Mouse (Mus musculus) stomach, postnatal 0 days (tissue): ENCODE measurements around the gene Skor1. TPM values are rescaled to one million over a fixed set of nuclear protein-coding genes. Genes with fewer than 3 reads are reported as not detected.
A peak's percentile ranks its signal among the peaks of the same experiment; 100 is the strongest.

Experiments used
- ATAC-seq: fragments of 200-750 bp; cut with Nextera tagmentation; 2 replicates; pipeline ENCODE4 v1.8.0; 2017; ENCODE audit not compliant: low FRiP score, low TSS enrichment
- DNase-seq: peaks from one replicate; pipeline ENCODE4 v3.0.0-alpha.2; 2016; ENCODE audit warnings: low spot score
- H3K27ac ChIP-seq: fragments of 300-500 bp; sonication (generic); replicated peaks from 2 replicates; pipeline ENCODE4 v1.5.1; 2014; ENCODE audit warnings: mild to moderate bottlenecking, control low read depth
- H3K27me3 ChIP-seq: fragments of 300-500 bp; sonication (generic); 2 replicates; pipeline ENCODE4 v1.6.1; 2014; ENCODE audit warnings: low read length; ENCODE audit not compliant: control insufficient read depth, insufficient read depth
- H3K36me3 ChIP-seq: fragments of 300-500 bp; sonication (generic); 2 replicates; pipeline ENCODE4 v1.6.1; 2014; ENCODE audit warnings: low read length, mixed read lengths; ENCODE audit not compliant: control insufficient read depth, insufficient read depth
- H3K4me1 ChIP-seq: fragments of 300-500 bp; sonication (generic); replicated peaks from 2 replicates; pipeline ENCODE4 v1.6.1; 2014; ENCODE audit warnings: antibody characterized with exemption; ENCODE audit not compliant: control insufficient read depth, insufficient read depth
- H3K4me2 ChIP-seq: fragments of 300-500 bp; sonication (generic); replicated peaks from 2 replicates; pipeline ENCODE4 v1.6.1; 2014; ENCODE audit warnings: low read depth, mild to moderate bottlenecking, control low read depth, moderate library complexity
- H3K4me3 ChIP-seq: fragments of 300-500 bp; sonication (generic); 2 replicates; pipeline ENCODE4 v1.5.1; 2014; ENCODE audit warnings: low read depth, low read length, control low read depth
- H3K9ac ChIP-seq: fragments of 300-500 bp; sonication (generic); 2 replicates; pipeline ENCODE4 v1.6.1; 2014; ENCODE audit warnings: mild to moderate bottlenecking, low read length, control low read depth, mixed read lengths
- H3K9me3 ChIP-seq: fragments of 300-500 bp; sonication (generic); 2 replicates; pipeline ENCODE4 v1.6.1; 2016; ENCODE audit warnings: low read length; ENCODE audit not compliant: control insufficient read depth
- CTCF ChIP-seq: IDR thresholded peaks from 2 replicates; pipeline ENCODE4 v1.5.1; 2016; ENCODE audit warnings: antibody characterized with exemption, low read depth, mild to moderate bottlenecking, moderate library complexity
- EP300 ChIP-seq: optimal IDR thresholded peaks from 2 replicates; pipeline ENCODE3; 2016; ENCODE audit warnings: antibody characterized with exemption
- WGBS: fragments of 180-500 bp; shearing (Covaris S2); extraction: QIAGEN DNeasy Blood & Tissue Kit; methylation state at CpG from one replicate; pipeline ENCODE4 v1.1.7; 2014; 5-methylcytosine and 5-hydroxymethylcytosine counted together
- polyA plus RNA-seq: library from polyadenylated mRNA; unstranded; fragments of >200 nt; fragmentation: Nextera tagmentation; extraction: Ambion mirVana; gene quantifications from 2 replicates; pipeline ENCODE4 v1.2.1, GENCODE M21; 2015

The Skor1 gene
- not detected in 2 replicates for polyA plus RNA-seq

DNA sequence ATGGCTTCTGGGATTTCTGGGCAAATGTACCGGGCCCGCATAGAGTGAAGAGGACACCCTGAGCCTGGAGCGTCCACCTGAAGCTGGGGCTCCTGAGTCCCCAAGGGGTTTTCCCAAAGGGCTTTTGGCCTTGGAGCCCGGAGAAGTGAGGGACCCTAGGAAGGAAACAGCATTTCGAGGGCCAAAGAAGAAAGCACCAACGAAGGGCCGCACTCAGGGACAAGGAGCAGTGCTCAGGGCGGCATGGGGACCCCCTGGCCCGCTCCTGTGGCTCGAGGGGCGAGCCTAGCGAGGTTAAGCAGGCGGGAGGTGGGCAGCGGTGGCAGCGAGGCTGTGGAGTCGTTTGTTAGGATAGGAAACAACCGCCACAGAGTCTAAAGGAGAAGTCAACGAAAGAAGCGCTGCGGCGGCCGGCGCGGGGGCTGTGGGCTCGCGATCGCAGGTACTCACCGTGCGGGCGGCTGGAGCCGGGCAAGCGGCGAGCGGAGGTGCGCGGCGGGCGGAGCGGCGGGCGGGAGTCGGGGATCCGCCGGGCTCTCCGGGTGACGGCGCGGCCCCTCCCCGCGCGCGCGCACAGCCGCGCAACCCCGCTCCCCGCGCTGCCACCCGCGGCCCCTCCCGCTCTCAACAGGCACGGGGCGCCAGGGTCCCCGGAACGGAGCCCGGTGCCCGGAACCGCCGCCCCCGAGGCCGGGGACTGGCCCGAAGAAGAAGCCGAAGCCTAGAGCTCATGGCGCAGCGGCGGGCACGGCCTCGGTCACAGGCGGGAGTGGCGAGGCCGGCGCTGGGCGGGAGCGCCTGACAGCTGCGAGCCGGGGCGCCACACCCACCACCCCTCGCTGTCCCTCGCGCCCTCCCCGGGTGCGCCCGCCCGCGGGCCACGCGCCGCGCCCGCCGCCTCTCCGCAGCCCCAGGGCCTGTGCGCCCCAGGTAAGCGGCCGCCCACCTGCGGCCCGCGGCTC is at the start of gene Skor1:
TSS of gene Skor1 (minus strand) at position 552 of the 962 bp plus-strand sequence.
- WGBS: 2% methylated on average over 49 of the region's 108 CpGs
- TF ChIP-seq EP300 (no peak), CTCF (no peak)
- Histone ChIP-seq H3K9me3 (no peaks in the 10 kb centered on the region), H3K27me3 (peaks cover 62% of the 10 kb centered on the region), H3K4me3 (peak within 1 kb of the TSS; percentile 45), H3K27ac (no peak within 1 kb of the TSS), H3K4me1 (no peaks in the 10 kb centered on the region), H3K4me2 (peak within 1 kb of the TSS; percentile 62), H3K36me3 (no peaks in the 10 kb centered on the region), H3K9ac (no peak within 1 kb of the TSS)
- DNase-seq: no peak
- ATAC-seq: peak; percentile 25; the same call in 1 of the 2 replicates

- DNase-seq: no peak
- TF ChIP-seq EP300 (no peak), CTCF (no peak)
These were observed 48.5 kb upstream of the Skor1 start for GRCm38 (mm10) chr9:63197252-63197651.

DNA sequence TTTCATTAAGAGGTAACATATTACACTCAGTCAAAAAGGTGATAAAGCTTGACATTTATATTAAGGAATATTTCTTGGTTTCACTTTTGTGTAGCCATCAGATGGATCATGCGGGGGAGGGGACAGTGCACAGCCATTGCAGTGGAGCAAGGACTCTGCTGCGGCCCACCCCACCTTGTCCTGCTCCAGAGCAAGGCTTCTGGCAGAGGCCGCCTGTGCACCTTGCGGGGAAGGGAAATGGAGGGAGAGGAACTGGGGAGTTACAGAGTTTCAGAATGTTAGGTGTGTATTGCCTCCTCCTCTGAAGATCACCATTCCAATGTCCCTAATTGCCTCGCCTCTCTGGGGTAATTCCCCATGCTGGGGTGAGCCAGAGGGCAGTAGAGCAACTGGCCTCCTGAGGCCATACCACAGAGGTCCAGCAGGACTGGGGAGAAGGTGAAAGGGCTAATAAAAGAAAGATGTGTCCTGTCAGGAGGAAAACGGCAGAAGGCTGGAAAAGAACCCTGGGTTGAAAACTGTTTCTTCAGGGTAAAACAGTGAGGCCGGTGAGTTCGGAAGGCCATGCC is 47.4 kb upstream of the Skor1 start:
- no peak for TF ChIP-seq CTCF
- TF ChIP-seq EP300: no peak
- no peak overlapping the region for H3K4me3 ChIP-seq
- H3K9ac ChIP-seq: no peak overlapping the region
- WGBS: 77% methylated on average over 8 of the region's 8 CpGs
- no peaks in the 10 kb centered on the region for H3K4me1 ChIP-seq
- ATAC-seq (no peak), DNase-seq (no peak)
- H3K4me2 ChIP-seq: no peak overlapping the region
- H3K36me3 ChIP-seq: no peaks in the 10 kb centered on the region
- no peaks in the 10 kb centered on the region for H3K27me3 ChIP-seq
- no peak overlapping the region for H3K27ac ChIP-seq
- H3K9me3 ChIP-seq: no peaks in the 10 kb centered on the region

More at GRCm38 (mm10) chr9:63197252-63197651, 48.5 kb upstream of the Skor1 start:
- no peaks in the 10 kb centered on the region for H3K36me3 ChIP-seq
- WGBS: 21% methylated on average over 8 of the region's 8 CpGs
- no peaks in the 10 kb centered on the region for H3K9me3 ChIP-seq
- no peak for ATAC-seq
- no peak overlapping the region for H3K4me3 ChIP-seq
- H3K4me1 ChIP-seq: no peaks in the 10 kb centered on the region
- no peak overlapping the region for H3K4me2 ChIP-seq
- H3K27me3 ChIP-seq: no peaks in the 10 kb centered on the region
- H3K9ac ChIP-seq: no peak overlapping the region
- no peak overlapping the region for H3K27ac ChIP-seq

GRCm38 (mm10) chr9:63195523-63195922 is 46.8 kb upstream of the Skor1 start:
- no peaks in the 10 kb centered on the region; the same call in 1 of the 2 replicates for H3K36me3 ChIP-seq
- no peak overlapping the region for H3K27ac ChIP-seq
- no peak overlapping the region for H3K4me2 ChIP-seq
- no peaks in the 10 kb centered on the region for H3K4me1 ChIP-seq
- H3K27me3 ChIP-seq: no peaks in the 10 kb centered on the region
- WGBS: 66% methylated on average over 4 of the region's 4 CpGs
- no peak overlapping the region for H3K9ac ChIP-seq
- H3K9me3 ChIP-seq: no peaks in the 10 kb centered on the region
- DNase-seq: no peak
- TF ChIP-seq CTCF (no peak), EP300 (no peak)
- H3K4me3 ChIP-seq: no peak overlapping the region
- no peak for ATAC-seq

GRCm38 (mm10) chr9:63194791-63195190 is 46.0 kb upstream of the Skor1 start:
- H3K4me1 ChIP-seq: no peaks in the 10 kb centered on the region
- H3K27ac ChIP-seq: no peak overlapping the region
- H3K4me3 ChIP-seq: no peak overlapping the region
- H3K27me3 ChIP-seq: no peaks in the 10 kb centered on the region
- TF ChIP-seq EP300 (no peak), CTCF (no peak)
- H3K9ac ChIP-seq: no peak overlapping the region
- H3K36me3 ChIP-seq: no peaks in the 10 kb centered on the region; the same call in 1 of the 2 replicates
- ATAC-seq (no peak), DNase-seq (no peak)
- no peaks in the 10 kb centered on the region for H3K9me3 ChIP-seq
- H3K4me2 ChIP-seq: no peak overlapping the region
- WGBS: 58% methylated on average over 9 of the region's 9 CpGs

DNA sequence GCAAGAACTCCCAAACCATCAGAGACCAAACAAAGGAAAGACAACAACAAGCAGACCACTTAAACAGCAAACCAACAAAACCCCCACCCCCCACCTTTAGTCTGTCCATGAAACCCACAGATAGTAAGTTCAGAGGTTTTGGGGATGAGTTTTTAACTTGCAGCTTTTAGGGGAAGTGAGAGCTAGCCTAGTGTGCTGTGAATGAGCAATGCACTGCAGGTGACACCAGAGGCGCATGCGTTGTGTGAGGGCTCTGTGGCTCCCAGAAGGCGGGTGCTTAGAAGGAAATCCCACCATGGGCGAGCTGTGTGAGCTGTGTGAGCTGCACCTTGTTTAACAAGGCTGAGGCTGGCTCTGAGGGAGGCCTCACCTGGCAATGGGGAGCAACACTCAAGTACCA is 44.0 kb upstream of the Skor1 start:
- Histone ChIP-seq H3K36me3 (no peaks in the 10 kb centered on the region; the same call in 1 of the 2 replicates), H3K9ac (no peak overlapping the region), H3K9me3 (no peaks in the 10 kb centered on the region), H3K27me3 (no peaks in the 10 kb centered on the region), H3K4me2 (no peak overlapping the region), H3K4me3 (no peak overlapping the region), H3K27ac (no peak overlapping the region), H3K4me1 (no peaks in the 10 kb centered on the region)
- ATAC-seq: no peak
- TF ChIP-seq CTCF (no peak), EP300 (no peak)
- 76% methylated on average over 4 of the region's 4 CpGs for WGBS
- DNase-seq: no peak
